Mouse (Mus musculus): ENCODE data around the gene H2-T23.
"Not testable (repeated sequence)": the region's sequence is repeated elsewhere in the genome, so short reads cannot be mapped to it uniquely, and the experiment has no call there.

H2-T23 gene

DNA sequence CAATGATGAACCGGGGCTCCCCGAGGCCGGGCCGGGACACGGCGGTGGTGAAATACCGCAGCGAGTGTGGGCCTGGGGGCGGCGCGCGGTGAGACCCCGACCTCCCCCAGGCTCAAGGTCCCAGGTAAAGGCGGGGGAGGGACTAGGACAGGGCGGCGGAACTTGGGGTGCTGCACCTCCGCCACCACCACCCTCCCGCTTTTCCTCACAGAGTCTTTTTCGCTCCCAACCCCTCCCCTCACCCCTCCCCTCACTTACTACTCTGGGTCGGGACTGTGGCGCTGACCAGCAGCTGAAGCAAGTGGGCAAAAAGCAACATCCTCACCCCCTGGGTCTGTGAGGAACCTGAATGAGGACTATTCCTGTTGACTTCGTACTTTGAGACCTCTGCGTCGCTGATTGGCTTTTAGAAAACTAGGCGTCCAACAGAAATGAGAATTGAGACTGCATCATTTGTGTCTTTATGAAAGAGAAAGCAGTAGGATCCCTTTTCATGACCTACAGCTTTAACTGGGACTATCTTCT is at the start of gene H2-T23:
TSS of gene H2-T23 (minus strand) at position 505 of the 525 bp plus-strand sequence.
- CTCF ChIA-PET, result interaction anchor here in 2 of 4 experiments (0.7 to 1.2 kb wide), 5 partner anchors 28 to 111 kb away, joined by 3 to 7 read pairs (median 4); no protein-coding TSS in a partner anchor
- POLR2A ChIA-PET, result interaction anchor here in 1 of 4 experiments (0.6 kb wide), 1 partner anchor 206 kb away, joined by 3 read pairs; no protein-coding TSS in a partner anchor

DNA sequence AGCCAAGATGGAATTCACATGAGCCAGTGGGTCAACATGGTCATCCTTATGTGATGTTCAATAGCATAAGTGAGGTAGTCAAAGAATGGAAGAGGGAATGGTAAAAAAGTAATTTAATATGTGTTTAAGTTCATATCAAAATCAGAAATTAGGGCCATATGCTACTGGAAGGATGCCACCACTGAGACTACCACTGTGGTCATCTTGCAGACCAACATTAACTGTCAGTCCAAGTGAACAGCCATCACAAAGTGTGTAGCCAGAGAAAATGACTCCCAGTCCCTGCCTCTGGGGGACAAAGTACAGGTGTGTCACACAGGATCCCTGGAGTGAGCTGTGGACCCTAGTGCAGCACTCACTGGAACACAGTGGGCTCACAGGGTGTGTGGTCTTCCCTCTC is 49.2 kb upstream of the H2-T23 start:
- POLR2A ChIA-PET, CTCF ChIA-PET: not testable (repeated sequence)

DNA sequence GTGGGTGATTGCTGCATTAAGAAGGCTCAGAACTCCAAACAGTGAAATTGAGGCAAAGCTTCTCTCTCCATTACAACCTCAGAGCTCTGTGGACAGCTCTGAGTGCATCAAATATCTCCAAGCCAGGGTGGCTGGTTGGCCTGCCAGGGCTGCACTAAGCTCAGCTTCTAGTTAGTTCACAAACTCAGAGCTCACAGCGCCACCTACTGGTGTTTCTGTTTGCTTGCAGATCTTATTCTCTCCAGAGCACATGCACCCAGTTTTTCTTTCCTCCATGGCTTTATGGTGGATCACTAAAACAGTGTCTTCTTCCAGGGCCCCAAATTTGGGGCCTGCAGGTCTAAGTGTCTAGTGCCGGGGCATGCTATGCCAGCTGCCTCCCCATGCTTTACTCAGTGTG is 28.2 kb upstream of the H2-T23 start:
- CTCF ChIA-PET, result interaction anchor here (0.5 to 4.8 kb wide), 91 partner anchors 13 to 956 kb away, joined by 3 to 54 read pairs (median 4); partner anchors contain the start of genes H2-T24 (in 3 of the 4), Gm7030 (in 2 of the 4), Dhx16 (in 1 of the 4) and Gm19684 (in 1 of the 4)
- POLR2A ChIA-PET, result interaction anchor here in 3 of 4 experiments (0.6 to 1.6 kb wide), 11 partner anchors 41 to 245 kb away, joined by 3 to 8 read pairs (median 3); partner anchors contain the start of genes H2-T24 (in 1 of the 3) and Mdc1 (in 1 of the 3)

DNA sequence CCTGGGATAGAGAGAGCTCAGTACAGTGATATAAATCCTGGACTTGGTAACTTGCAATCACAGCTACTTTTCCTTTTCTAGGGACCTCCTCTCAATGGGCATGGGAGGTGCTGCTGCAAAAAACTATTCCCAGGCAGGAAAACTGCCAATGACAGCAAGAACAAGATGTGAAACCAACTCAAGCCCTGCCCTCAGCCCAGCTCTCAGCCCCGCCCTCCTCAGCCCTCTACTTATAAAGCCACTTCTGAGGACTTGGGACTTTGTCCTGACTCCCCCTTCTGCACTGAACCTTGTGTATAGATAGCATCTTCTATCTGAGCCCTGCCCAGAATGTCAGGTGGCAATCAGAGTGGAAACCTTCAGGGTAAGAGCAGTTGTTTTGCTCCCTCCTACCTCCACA is 25.7 kb upstream of the H2-T23 start, which contains the start of gene Gm11127:
TSS of gene Gm11127 (minus strand) at position 10 of the 400 bp plus-strand sequence.
- CTCF ChIA-PET, POLR2A ChIA-PET: not testable (repeated sequence)

DNA sequence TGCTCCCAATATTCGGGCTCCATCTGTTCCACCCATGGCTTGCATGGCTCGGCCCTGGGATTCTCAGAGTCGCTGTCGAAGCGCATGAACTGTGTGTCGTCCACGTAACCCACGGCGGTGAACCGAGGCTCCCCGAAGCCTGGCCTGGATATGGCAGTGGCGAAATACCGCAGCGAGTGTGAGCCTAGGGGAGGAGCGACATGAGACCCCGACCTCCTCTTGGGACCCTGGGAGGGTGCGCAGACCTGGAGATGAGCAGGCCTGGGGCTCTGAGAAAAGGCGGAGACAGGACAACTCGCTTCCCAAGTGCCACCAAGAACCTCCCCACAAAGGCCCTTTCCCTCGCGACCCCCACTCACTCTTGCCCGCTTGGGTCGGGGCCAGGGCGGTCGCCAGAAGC is 25.3 kb upstream of the H2-T23 start:
- POLR2A ChIA-PET, CTCF ChIA-PET: not testable (repeated sequence)

DNA sequence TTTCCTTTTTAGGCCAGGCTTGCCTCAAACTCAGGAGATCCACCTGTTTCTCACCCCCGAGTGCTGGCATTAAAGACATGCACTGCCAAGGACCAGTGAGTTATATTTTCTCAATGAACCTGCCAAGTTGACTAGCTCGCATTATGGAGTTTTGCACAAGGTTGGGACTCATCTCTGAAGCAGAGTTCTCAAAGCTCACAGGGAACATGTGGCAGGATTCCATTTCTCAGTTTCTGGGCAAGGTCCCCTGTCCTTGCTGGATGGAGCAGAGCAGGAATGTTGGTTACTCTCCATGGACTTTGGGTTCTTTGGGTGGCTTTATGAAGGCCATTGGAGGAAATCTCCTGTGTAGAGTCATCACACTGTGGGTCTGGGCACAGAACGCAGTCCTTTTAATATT is 10.6 kb upstream of the H2-T23 start:
- POLR2A ChIA-PET, result interaction anchor here in 1 of 4 experiments (1.0 kb wide), 1 partner anchor 23 kb away, joined by 3 read pairs; the partner anchor contains the start of gene H2-T24
- CTCF ChIA-PET, result interaction anchor here in 1 of 4 experiments (0.7 to 2.0 kb wide), 2 partner anchors 17 to 23 kb away, joined by 3 to 7 read pairs; partner anchors contain the start of gene H2-T24

DNA sequence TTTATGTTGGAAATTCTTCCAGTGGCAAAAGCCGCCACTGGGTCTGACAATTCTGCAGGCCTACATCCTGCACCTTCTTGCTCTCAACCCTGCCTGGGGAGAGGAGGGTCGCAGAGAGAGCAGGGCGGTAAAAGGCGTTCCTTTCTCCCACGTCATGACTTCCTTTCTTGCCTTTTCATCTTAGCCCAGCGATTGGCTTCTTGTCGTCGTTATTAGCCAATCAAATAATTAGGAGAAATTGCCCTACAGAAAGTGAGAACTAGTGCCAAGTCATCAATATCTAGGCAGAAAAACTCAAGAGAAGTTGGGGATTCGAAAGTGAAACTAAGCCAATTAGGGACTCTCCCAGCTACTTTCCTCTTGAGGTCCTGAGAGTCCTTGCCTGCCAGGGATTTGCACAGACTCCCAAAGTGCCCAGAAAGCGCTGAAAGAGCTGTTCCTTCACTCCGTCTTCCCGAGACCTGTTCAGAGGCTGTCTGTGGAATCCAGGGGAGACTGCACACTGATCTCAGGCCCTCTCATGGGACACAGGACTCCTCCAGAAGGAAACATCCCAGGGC is 10.0 kb upstream of the H2-T23 start, which contains the start of the genes H2-T22 and Gm6034:
TSS of gene H2-T22 (minus strand) at position 138 of the 560 bp plus-strand sequence.
TSS of gene Gm6034 (plus strand) at position 352 of the 560 bp plus-strand sequence.
- CTCF ChIA-PET, result interaction anchor here in 1 of 4 experiments (0.9 to 2.0 kb wide), 2 partner anchors 18 to 72 kb away, joined by 3 to 7 read pairs; no protein-coding TSS in a partner anchor
- POLR2A ChIA-PET, result interaction anchor here in 1 of 4 experiments (1.0 kb wide), 1 partner anchor 22 kb away, joined by 3 read pairs; the partner anchor contains the start of gene H2-T24

DNA sequence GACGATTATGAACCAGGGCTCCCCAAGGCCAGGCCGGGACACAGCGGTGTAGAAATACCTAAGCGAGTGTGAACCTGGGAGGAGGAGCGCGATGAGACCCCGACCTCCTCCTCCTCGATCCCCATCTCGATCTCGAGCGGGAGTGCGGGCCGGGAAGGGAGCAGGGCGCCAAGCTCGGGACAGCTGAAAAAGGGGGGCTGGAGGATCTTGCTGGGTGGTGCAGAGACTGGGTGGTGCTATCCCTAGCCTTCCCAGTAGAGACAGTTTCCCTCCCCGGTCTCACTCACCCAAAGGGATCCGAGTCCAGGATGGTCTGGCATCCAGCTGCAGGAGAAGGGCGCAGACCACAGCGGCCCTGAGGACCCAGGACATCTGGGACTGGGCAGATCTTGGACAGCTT is 9.4 kb upstream of the H2-T23 start:
- CTCF ChIA-PET, result interaction anchor here in 2 of 4 experiments (0.6 to 0.9 kb wide), 2 partner anchors 72 to 103 kb away, joined by 3 read pairs; no protein-coding TSS in a partner anchor
- POLR2A ChIA-PET, result not testable (repeated sequence)

DNA sequence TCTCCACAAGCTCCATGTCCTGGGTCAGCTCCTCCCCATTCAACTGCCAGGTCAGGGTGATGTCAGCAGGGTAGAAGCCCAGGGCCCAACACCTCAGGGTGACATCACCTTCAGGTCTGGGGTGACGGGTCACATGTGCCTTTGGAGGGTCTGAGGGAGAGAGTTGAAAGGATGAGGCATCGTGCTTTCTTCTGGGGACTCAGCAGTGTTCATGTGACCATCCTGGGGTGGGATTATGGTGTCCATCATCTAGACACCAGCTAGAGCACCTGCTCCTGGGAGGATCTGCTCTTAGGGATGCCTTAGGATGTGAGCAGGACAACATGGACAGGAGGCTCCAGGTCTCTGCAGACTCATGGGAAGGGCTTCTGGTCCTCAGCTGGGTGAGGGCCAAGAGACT is 7.9 kb upstream of the H2-T23 start:
- CTCF ChIA-PET, result interaction anchor here in 1 of 4 experiments (0.6 to 1.1 kb wide), 2 partner anchors 20 to 951 kb away, joined by 3 read pairs; partner anchors contain the start of gene Abhd16a

DNA sequence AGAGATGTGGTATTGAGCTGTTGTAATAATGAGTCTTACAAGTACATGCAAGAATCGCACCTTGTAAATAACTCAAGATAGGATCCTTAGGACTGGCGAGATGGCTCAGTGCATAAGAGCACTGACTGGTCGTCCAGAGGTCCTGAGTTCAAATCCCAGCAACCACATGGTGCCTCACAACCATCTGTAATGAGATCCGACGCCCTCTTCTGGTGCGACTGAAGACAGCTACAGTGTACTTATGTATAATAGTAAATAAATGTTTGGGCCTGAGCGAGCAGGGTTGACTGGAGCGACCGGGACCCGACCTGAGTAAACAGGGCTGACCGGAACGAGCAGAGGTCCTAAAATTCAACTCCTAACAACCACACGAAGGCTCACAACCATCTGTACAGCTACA is 3.5 kb upstream of the H2-T23 start:
- CTCF ChIA-PET, result interaction anchor here in 2 of 4 experiments (0.9 to 2.9 kb wide), 5 partner anchors 24 to 98 kb away, joined by 3 to 8 read pairs (median 7); no protein-coding TSS in a partner anchor
- POLR2A ChIA-PET, result interaction anchor here in 1 of 4 experiments (1.3 kb wide), 1 partner anchor 99 kb away, joined by 3 read pairs; no protein-coding TSS in a partner anchor

More for the DNA sequence above, 7.9 kb upstream of the H2-T23 start:
- POLR2A ChIA-PET, result not testable (repeated sequence)

DNA sequence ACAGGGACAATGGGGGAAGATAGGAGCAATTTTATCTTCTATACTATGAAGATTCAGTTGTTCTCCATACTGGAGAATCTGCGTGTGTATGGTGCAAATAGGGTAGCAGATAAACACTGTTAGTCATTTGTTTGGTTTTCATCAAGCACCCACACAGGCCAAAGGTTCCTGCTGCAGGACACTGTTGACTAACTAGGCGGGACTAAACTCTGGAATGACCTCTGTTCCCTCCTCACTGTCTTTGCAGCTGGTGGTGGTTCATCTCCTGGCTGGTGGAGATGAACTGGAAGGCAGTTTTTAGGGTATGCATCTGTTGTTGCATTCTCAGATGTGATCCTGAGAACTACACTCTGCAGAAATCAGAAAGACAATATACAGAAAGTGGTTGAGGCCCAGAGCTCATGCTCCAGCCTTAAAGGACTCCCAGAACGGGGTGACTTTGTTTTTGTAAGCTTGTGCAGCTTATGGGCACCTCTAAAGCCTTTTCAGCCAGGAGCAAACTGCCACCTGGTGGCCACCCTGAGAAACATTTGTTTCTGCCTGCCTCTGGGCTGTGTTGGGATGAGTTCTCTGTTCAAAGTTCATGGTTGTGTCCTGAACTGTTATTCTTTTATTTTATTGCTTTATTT is 2.5 kb upstream of the H2-T23 start:
- POLR2A ChIA-PET, result interaction anchor here in 2 of 4 experiments (0.8 to 1.3 kb wide), 3 partner anchors 15 to 98 kb away, joined by 3 to 6 read pairs (median 3); partner anchors contain the start of gene H2-T24 (in 1 of the 2)
- CTCF ChIA-PET, result interaction anchor here (0.7 to 2.9 kb wide), 7 partner anchors 15 to 539 kb away, joined by 3 to 8 read pairs (median 4); partner anchors contain the start of gene H2-T24 (in 1 of the 4)

DNA sequence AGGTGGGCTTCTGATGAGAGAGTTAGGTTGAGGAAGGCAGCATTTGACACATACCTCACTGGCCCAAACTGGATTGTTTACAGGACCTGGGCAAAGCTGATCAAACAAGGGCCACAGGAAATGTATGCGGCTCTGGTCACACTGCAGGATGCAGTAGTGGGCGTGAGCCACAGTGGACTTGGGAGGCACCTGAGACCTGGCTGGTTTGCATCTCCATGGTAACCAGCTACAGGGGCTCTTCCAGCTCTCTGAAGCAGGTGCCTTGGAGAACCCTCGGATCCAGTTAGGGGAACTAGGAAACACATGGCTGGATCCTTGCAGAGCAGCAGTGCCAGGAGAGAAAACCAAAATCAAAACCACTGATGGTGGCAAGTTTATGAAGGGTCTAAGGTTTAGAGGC is 1.9 kb upstream of the H2-T23 start:
- POLR2A ChIA-PET, result interaction anchor here in 1 of 4 experiments (1.2 kb wide), 1 partner anchor 38 kb away, joined by 6 read pairs; no protein-coding TSS in a partner anchor
- CTCF ChIA-PET, result interaction anchor here in 2 of 4 experiments (0.6 to 2.9 kb wide), 6 partner anchors 15 to 85 kb away, joined by 3 to 7 read pairs (median 4); partner anchors contain the start of gene H2-T24 (in 1 of the 2)

DNA sequence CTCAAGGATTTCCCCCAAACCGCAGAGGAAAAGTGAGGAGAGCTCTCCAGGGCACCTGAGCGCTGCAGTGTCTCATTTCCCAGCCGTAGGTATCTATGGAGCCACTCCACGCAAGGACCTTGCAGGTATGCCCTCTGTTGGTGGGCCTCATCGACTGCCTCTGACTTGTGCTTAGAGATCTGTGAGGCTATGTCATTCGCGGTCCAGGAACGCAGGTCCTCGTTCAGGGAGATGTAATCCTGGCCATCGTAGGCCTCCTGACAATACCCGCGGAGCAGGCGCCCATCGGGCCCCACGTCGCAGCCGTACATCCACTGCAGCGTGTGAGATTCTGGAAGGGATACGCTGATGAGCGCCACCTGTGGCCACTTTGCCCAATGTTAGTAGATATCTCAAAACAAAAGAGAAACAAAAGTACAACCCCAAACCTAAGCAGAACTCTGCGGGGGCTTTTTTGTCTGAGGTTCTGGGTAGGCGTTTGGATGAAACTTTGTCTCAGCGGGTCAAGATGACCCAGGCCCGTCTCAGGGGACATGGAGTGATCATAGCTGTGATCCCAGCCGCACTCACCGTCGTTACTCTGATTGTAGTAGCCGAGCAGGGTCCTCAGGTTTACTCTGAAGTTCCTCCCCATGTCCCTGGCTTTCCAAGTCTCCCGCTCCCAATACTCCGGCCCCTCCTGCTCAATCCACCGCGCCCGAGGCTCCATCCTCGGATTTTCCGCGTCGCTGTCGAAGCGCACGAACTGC is 898 bp downstream of the H2-T23 start:
- ChIA-PET POLR2A (interaction anchor here in 2 of 4 experiments (0.6 to 1.3 kb wide), 3 partner anchors 11 to 93 kb away, joined by 3 read pairs; partner anchors contain the start of gene H2-T24 (in 1 of the 2)), CTCF (interaction anchor here in 2 of 4 experiments (0.6 to 1.5 kb wide), 8 partner anchors 11 to 245 kb away, joined by 3 to 7 read pairs (median 4); partner anchors contain the start of gene H2-T24 (in 1 of the 2))

DNA sequence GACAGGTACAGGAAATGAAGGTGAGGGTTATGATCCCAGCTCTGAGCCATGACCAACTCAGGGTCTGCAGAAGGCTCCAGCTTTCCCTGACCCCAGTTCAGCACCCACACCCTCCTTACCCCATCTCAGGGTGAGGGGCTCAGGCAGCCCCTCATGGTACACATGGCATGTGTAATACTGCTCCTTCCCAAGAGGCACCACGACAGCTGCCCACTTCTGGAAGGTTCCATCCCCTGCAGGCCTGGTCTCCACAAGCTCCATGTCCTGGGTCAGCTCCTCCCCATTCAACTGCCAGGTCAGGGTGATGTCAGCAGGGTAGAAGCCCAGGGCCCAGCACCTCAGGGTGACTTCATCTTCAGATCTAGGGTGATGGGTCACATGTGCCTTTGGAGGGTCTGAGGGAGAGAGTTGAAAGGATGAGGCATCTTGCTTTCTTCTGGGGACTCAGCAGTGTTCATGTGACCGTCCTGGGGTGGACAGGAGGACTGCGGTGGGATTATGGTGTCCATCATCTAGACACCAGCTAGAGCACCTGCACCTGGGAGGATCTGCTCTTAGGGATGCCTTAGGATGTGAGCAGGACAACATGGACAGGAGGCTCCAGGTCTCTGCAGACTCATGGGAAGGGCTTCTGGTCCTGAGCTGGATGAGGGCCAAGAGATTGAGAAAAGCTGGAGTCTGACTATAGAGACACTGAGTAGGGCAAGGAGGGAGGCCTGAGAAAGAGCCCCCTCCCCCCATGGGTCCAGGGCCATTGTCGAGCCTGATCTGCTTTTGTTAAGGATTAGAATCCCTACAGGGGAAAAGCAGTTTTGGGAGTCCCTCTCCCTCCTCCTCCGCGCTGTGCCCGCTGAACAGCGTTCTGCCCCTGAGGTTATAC is 1.7 kb downstream of the H2-T23 start:
- ChIA-PET CTCF (interaction anchor here in 3 of 4 experiments (0.6 to 1.5 kb wide), 6 partner anchors 10 to 267 kb away, joined by 3 to 7 read pairs (median 5); partner anchors contain the start of gene H2-T24 (in 1 of the 3)), POLR2A (interaction anchor here in 3 of 4 experiments (0.6 to 1.3 kb wide), 3 partner anchors 10 to 134 kb away, joined by 3 to 4 read pairs (median 3); partner anchors contain the start of gene H2-T24 (in 1 of the 3))

DNA sequence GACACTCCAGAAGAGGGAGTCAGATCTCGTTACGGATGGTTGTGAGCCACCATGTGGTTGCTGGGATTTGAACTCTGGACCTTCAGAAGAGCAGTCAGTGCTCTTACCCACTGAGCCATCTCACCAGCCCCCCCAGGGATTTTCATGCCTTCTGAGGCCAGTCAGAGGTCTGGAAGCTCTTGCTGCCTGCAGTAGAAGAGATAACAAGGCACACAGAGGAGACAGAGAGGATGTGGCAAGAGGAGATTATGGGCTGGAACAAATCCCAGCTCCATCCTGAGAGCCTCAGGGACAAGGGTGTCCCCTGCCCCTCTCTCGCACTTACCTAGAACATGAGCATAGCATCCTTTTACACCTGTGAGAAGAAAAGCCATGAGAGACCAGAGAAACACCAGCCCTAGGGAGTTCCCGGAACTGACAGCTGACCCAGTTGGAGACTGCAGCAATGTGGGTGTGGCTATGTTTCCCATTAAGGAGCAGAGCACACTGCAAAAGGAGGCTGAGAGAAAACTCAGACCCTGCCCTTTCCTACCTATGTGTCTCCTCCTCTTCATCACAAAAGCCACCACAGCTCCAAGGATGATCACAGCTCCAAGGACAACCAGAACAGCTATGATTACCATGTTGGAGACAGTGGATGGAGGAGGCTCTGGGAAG is 2.5 kb downstream of the H2-T23 start:
- CTCF ChIA-PET, result interaction anchor here in 1 of 4 experiments (1.3 to 1.5 kb wide), 3 partner anchors 9 to 36 kb away, joined by 4 to 7 read pairs (median 5); partner anchors contain the start of gene H2-T24

More for the DNA sequence above, 2.5 kb downstream of the H2-T23 start:
- POLR2A ChIA-PET, result interaction anchor here in 1 of 4 experiments (0.6 to 1.1 kb wide), 2 partner anchors 36 to 135 kb away, joined by 3 to 4 read pairs; no protein-coding TSS in a partner anchor

Data from embryonic stem cell, embryonic (primary cell).